Mouse (Mus musculus) frontal cortex, adult 2 months (tissue): Measurements from ENCODE around the gene Gm44. TPM values are rescaled to one million over a fixed set of nuclear protein-coding genes. Genes with fewer than 3 reads are reported as not detected.
"Not testable (repeated sequence)": the region's sequence is repeated elsewhere in the genome, so short reads cannot be mapped to it uniquely, and the experiment has no call there.

Experiments used
- DNase-seq, 2 experiments: peaks; one replicate each; pipeline ENCODE4 v3.0.0; 2022; ENCODE audit warnings: low spot score in 1 of 2; ENCODE audit errors: extremely low spot score in 1 of 2
- polyA plus RNA-seq: library from polyadenylated mRNA; depleted of rRNA; stranded (reverse); fragments of >200 nt; gene quantifications from 2 replicates; pipeline ENCODE4 v1.2.3, GENCODE M21; 2012; rRNA removed

Gene Gm44
- polyA plus RNA-seq, result not detected in 2 replicates

- DNase-seq, result no peak
Measured at GRCm38 (mm10) chrX:90891842-90892241, at the start of gene Gm44. Gm44 (plus strand) TSS chrX:90892142.

GRCm38 (mm10) chrX:90927989-90928388 lies 36.0 kb downstream of the Gm44 start:
- peak in 1 of 2 experiments; percentile 31 for DNase-seq

GRCm38 (mm10) chrX:90938211-90938610 lies 46.3 kb downstream of the Gm44 start:
- not testable (repeated sequence) for DNase-seq
